Mouse (Mus musculus) CD8-positive naive resting alpha-beta T cell, adult 2 months (primary cell): ENCODE measurements around the gene Ripor3.

Experiments
- DNase-seq, 2 experiments: peaks; one replicate each; pipeline ENCODE4 v3.0.0; 2022; ENCODE audit warnings: low read depth in 2 of 2, low spot score in 2 of 2

The Ripor3 gene

GRCm38 (mm10) chr2:167958082-167958788 lies 52.2 kb downstream of the Ripor3 start:
- DNase-seq, result no peak

GRCm38 (mm10) chr2:167957539-167957938 lies 52.9 kb downstream of the Ripor3 start:
- no peak for DNase-seq

- DNase-seq, result no peak
These were observed 55.5 kb downstream of the Ripor3 start for GRCm38 (mm10) chr2:167954928-167955327.

GRCm38 (mm10) chr2:167953819-167954218 lies 56.6 kb downstream of the Ripor3 start:
- DNase-seq, result no peak

GRCm38 (mm10) chr2:167951301-167952211 lies 58.9 kb downstream of the Ripor3 start:
- DNase-seq, result no peak

- no peak for DNase-seq
These were observed 59.7 kb downstream of the Ripor3 start for GRCm38 (mm10) chr2:167950681-167951080.

- no peak for DNase-seq
These were observed 60.6 kb downstream of the Ripor3 start for GRCm38 (mm10) chr2:167949808-167950207.

- DNase-seq, result no peak
These were observed 61.2 kb downstream of the Ripor3 start for GRCm38 (mm10) chr2:167949250-167949649.

- DNase-seq, result no peak
These were observed 61.9 kb downstream of the Ripor3 start for GRCm38 (mm10) chr2:167948557-167948956.

GRCm38 (mm10) chr2:167948047-167948446 lies 62.4 kb downstream of the Ripor3 start:
- no peak for DNase-seq

- no peak for DNase-seq
These were observed 63.2 kb downstream of the Ripor3 start for GRCm38 (mm10) chr2:167947251-167947650.

- no peak for DNase-seq
These were observed 65.0 kb downstream of the Ripor3 start for GRCm38 (mm10) chr2:167945451-167945850.

GRCm38 (mm10) chr2:167944193-167944592 lies 66.2 kb downstream of the Ripor3 start:
- no peak for DNase-seq

- DNase-seq, result peak in 1 of 2 experiments; percentile 74
These were observed 67.3 kb downstream of the Ripor3 start for GRCm38 (mm10) chr2:167942926-167943633.

- peak in 1 of 2 experiments; percentile 65 for DNase-seq
These were observed 68.1 kb downstream of the Ripor3 start for GRCm38 (mm10) chr2:167942199-167942925.

GRCm38 (mm10) chr2:167941745-167942176 lies 68.7 kb downstream of the Ripor3 start:
- no peak for DNase-seq

GRCm38 (mm10) chr2:167941320-167941719 lies 69.1 kb downstream of the Ripor3 start:
- DNase-seq, result no peak

- DNase-seq, result no peak
These were observed 69.8 kb downstream of the Ripor3 start for GRCm38 (mm10) chr2:167940636-167941035.

- DNase-seq, result no peak
These were observed 70.6 kb downstream of the Ripor3 start for GRCm38 (mm10) chr2:167939632-167940399.

- DNase-seq, result no peak
These were observed 71.2 kb downstream of the Ripor3 start for GRCm38 (mm10) chr2:167939204-167939603.
